Mouse (Mus musculus) intestine, postnatal 0 days (tissue): ENCODE results near the gene Otulin. TPM values are rescaled to one million over a fixed set of nuclear protein-coding genes. Genes with fewer than 3 reads are reported as not detected.

Source experiments
- ATAC-seq: fragments of 200-750 bp; cut with Nextera tagmentation; 2 replicates; pipeline ENCODE4 v1.8.0; 2017; ENCODE audit warnings: mild to moderate bottlenecking, moderate TSS enrichment, moderate library complexity
- H3K27ac ChIP-seq: fragments of 300-500 bp; sonication (generic); 2 replicates; pipeline ENCODE4 v1.5.1; 2014; ENCODE audit warnings: mild to moderate bottlenecking, low read depth, low read length, moderate library complexity
- H3K27me3 ChIP-seq: fragments of 300-500 bp; sonication (generic); replicated peaks from 2 replicates; pipeline ENCODE4 v1.6.1; 2014; ENCODE audit warnings: low read length, mixed read lengths; ENCODE audit not compliant: control insufficient read depth, insufficient read depth
- H3K36me3 ChIP-seq: fragments of 300-500 bp; sonication (generic); 2 replicates; pipeline ENCODE4 v1.6.1; 2014; ENCODE audit warnings: mild to moderate bottlenecking, moderate library complexity; ENCODE audit not compliant: control insufficient read depth, insufficient read depth
- H3K4me1 ChIP-seq: fragments of 300-500 bp; sonication (generic); replicated peaks from 2 replicates; pipeline ENCODE4 v1.6.1; 2014; ENCODE audit warnings: antibody characterized with exemption, low read length, mixed read lengths; ENCODE audit not compliant: control insufficient read depth, insufficient read depth
- H3K4me2 ChIP-seq: fragments of 300-500 bp; sonication (generic); replicated peaks from 2 replicates; pipeline ENCODE4 v1.6.1; 2014; ENCODE audit warnings: low read depth, mild to moderate bottlenecking, moderate library complexity
- H3K4me3 ChIP-seq: fragments of 300-500 bp; sonication (generic); 2 replicates; pipeline ENCODE4 v1.5.1; 2014; ENCODE audit warnings: low read depth, low read length
- H3K9ac ChIP-seq: fragments of 300-500 bp; sonication (generic); 2 replicates; pipeline ENCODE4 v1.6.1; 2014; ENCODE audit warnings: mild to moderate bottlenecking, low read depth, low read length
- H3K9me3 ChIP-seq: fragments of 300-500 bp; sonication (generic); 2 replicates; pipeline ENCODE4 v1.6.1; 2016; ENCODE audit warnings: mixed run types; ENCODE audit not compliant: control insufficient read depth
- CTCF ChIP-seq: sonication (generic); IDR thresholded peaks from 2 replicates; pipeline ENCODE4 v1.5.1; 2016; ENCODE audit warnings: low read depth, mild to moderate bottlenecking, control low read depth, antibody characterized with exemption, moderate library complexity
- WGBS: fragments of 180-500 bp; shearing (Covaris S2); extraction: QIAGEN DNeasy Blood & Tissue Kit; methylation state at CpG from one replicate; pipeline ENCODE4 v1.1.7; 2014; 5-methylcytosine and 5-hydroxymethylcytosine counted together
- polyA plus RNA-seq: library from polyadenylated mRNA; unstranded; fragments of >200 nt; fragmentation: Nextera tagmentation; extraction: Ambion mirVana; gene quantifications from 2 replicates; pipeline ENCODE4 v1.2.1, GENCODE M21; 2015

Otulin gene
- polyA plus RNA-seq, 1 experiment from 2014 or later = 30.8 TPM

- Histone ChIP-seq H3K4me1 (no peaks in the 10 kb centered on the region), H3K36me3 (0 out of 2 replicates have a peak, but pooled peaks cover 6% of the 10 kb centered on the region), H3K9ac (no peak overlapping the region), H3K27ac (no peak overlapping the region), H3K4me2 (no peak overlapping the region), H3K4me3 (no peak overlapping the region), H3K9me3 (no peaks in the 10 kb centered on the region), H3K27me3 (no peaks in the 10 kb centered on the region)
- TF ChIP-seq CTCF = peak; percentile 82
- no peak for ATAC-seq
- 68% methylated on average over 4 of the region's 4 CpGs for WGBS
These were observed 47.5 kb downstream of the Otulin start for GRCm38 (mm10) chr15:27583042-27583441.

GRCm38 (mm10) chr15:27582428-27582827 is 48.1 kb downstream of the Otulin start:
- no peaks in the 10 kb centered on the region for H3K9me3 ChIP-seq
- peak; percentile 61 for TF ChIP-seq CTCF
- 98% methylated on average over 3 of the region's 3 CpGs for WGBS
- H3K9ac ChIP-seq = no peak overlapping the region
- H3K27ac ChIP-seq = no peak overlapping the region
- H3K4me3 ChIP-seq = no peak overlapping the region
- no peaks in the 10 kb centered on the region for H3K27me3 ChIP-seq
- no peaks in the 10 kb centered on the region for H3K4me1 ChIP-seq
- H3K4me2 ChIP-seq = no peak overlapping the region
- ATAC-seq = no peak
- H3K36me3 ChIP-seq = 0 out of 2 replicates have a peak, but pooled peaks cover 5% of the 10 kb centered on the region

DNA sequence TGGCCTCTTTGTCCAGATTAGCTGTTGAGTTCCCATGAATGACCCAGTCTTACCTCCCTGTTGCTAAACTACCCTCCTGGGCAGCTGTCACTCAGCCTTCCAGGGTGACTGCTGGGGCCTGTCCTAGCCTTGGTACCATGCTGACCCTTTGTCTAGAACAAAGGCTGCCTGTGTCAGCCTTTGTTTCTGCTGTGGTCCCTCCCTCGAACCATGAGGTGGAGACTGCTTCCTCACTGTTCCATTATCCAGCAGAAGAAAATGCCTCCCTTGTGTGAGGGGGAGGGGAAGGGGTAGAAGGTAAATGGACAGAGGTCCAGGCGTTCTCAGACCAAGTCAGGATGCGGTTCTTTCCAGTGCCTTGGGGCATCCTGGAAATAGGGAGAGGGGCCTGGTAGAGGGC is 48.9 kb downstream of the Otulin start:
- Histone ChIP-seq H3K27me3 (no peaks in the 10 kb centered on the region), H3K9ac (no peak overlapping the region), H3K4me3 (no peak overlapping the region), H3K4me1 (no peaks in the 10 kb centered on the region), H3K9me3 (no peaks in the 10 kb centered on the region), H3K4me2 (no peak overlapping the region), H3K36me3 (0 out of 2 replicates have a peak, but pooled peaks cover 3% of the 10 kb centered on the region), H3K27ac (no peak overlapping the region)
- no peak for ATAC-seq
- 74% methylated on average over 3 of the region's 3 CpGs for WGBS
- no peak for TF ChIP-seq CTCF

DNA sequence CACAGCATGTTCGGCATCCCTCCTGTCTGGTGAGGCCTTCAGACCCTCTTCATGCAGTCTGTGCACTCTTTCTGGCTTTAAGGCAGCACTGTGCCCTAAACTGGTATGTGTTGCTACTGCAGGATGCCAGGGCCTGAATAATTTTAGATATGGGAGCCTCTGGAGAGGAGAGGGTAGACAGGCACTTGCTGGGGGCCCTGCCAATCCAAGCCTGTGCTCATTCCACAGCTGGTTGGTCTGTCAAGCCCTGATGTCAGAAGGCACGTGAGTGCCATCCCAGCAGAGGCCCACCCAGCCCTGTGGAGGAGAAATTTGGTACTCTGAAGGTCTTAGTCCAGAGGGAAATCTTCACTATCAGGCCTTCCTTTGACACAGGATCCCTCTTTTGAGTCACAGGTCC is 49.7 kb downstream of the Otulin start:
- Histone ChIP-seq H3K9ac (no peak overlapping the region), H3K27me3 (no peaks in the 10 kb centered on the region), H3K4me3 (no peak overlapping the region), H3K27ac (no peak overlapping the region), H3K4me1 (no peaks in the 10 kb centered on the region), H3K36me3 (peaks cover 4% of the 10 kb centered on the region; the same call in 1 of the 2 replicates), H3K9me3 (no peaks in the 10 kb centered on the region), H3K4me2 (no peak overlapping the region)
- 82% methylated on average over 2 of the region's 2 CpGs for WGBS
- TF ChIP-seq CTCF = no peak
- no peak for ATAC-seq

DNA sequence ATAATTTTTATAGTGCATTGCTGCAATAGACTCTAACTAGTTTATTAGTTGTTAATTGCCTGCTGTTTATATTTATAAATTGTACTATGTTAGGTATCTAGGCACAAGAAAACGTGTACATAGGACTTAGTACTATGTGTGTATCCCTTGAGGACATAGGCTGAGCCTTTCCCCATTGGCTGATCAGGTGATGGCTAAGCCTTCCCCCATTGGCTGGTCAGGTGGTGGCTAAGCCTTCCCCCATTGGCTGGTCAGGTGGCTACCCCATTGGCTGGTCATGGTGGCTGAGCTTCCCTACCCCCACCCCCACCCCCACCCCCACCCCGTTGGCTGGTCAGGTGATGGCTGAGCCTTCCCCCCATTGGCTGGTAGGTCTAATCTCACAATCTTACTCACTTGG is 50.6 kb downstream of the Otulin start:
- H3K9me3 ChIP-seq = no peaks in the 10 kb centered on the region
- H3K4me2 ChIP-seq = no peak overlapping the region
- no peaks in the 10 kb centered on the region for H3K4me1 ChIP-seq
- TF ChIP-seq CTCF = no peak
- WGBS = 82% methylated on average over 2 of the region's 2 CpGs
- no peak overlapping the region for H3K27ac ChIP-seq
- ATAC-seq = no peak
- no peak overlapping the region for H3K4me3 ChIP-seq
- no peaks in the 10 kb centered on the region for H3K27me3 ChIP-seq
- no peak overlapping the region for H3K9ac ChIP-seq
- peaks cover 7% of the 10 kb centered on the region; the same call in 1 of the 2 replicates for H3K36me3 ChIP-seq

DNA sequence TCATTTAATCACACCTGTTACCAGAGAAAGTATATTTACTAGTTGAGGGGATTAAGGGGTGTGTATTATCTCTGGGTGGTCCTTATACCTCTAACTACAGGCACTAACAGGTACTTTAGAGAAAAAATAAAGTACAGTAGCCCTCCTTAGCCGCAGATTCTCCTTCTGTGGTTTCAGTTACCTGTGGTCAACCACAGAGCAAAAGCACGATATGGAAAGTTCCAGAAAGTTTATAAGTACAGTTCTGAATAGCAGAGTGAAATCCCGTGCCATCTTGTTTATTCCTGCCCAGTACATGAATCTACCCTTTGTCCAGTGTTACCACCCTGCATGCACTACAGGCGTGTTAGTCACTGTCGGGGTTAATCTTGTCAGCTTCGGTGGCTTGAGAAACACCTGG is 51.6 kb downstream of the Otulin start:
- TF ChIP-seq CTCF = no peak
- Histone ChIP-seq H3K9ac (no peak overlapping the region), H3K27ac (no peak overlapping the region), H3K36me3 (peaks cover 10% of the 10 kb centered on the region; the same call in 1 of the 2 replicates), H3K4me1 (no peaks in the 10 kb centered on the region), H3K4me2 (no peak overlapping the region), H3K27me3 (no peaks in the 10 kb centered on the region), H3K9me3 (no peaks in the 10 kb centered on the region), H3K4me3 (no peak overlapping the region)
- ATAC-seq = no peak
- WGBS = 66% methylated on average over 6 of the region's 6 CpGs
